Mouse (Mus musculus) adrenal gland, adult 18-20 months (tissue): ENCODE data around the gene Milr1. TPM values are rescaled to one million over a fixed set of nuclear protein-coding genes. Genes with fewer than 3 reads are reported as not detected.
"Not testable (repeated sequence)": the region's sequence is repeated elsewhere in the genome, so short reads cannot be mapped to it uniquely, and the experiment has no call there.

Experiments
- DNase-seq, 2 experiments: peaks; one replicate each; pipeline ENCODE4 v3.0.0; 2021 to 2022; ENCODE audit warnings: low spot score in 2 of 2
- long read RNA-seq, 2 experiments: library from polyadenylated mRNA; stranded (forward); transcript quantifications; one replicate each; pipeline ENCODE4 v2.0.0; 2021
- total RNA-seq, 2 experiments: library from RNA; stranded (reverse); gene quantifications; 1 replicate in 1 of 2; 2 replicates in 1 of 2; pipeline ENCODE4 v1.2.3; 2021

Milr1 gene
- 1 to 10 TPM in 1 of 2 experiments, under 1 TPM in 1; 0.83 to 1.2 TPM for total RNA-seq
- long read RNA-seq, experiment 1 = 0 reads
- long read RNA-seq, experiment 2, partial matches to known transcripts = 0 of 2 reads
- long read RNA-seq, experiment 2, other reads (novel, unspliced or antisense) = 2 of 2 reads

DNA sequence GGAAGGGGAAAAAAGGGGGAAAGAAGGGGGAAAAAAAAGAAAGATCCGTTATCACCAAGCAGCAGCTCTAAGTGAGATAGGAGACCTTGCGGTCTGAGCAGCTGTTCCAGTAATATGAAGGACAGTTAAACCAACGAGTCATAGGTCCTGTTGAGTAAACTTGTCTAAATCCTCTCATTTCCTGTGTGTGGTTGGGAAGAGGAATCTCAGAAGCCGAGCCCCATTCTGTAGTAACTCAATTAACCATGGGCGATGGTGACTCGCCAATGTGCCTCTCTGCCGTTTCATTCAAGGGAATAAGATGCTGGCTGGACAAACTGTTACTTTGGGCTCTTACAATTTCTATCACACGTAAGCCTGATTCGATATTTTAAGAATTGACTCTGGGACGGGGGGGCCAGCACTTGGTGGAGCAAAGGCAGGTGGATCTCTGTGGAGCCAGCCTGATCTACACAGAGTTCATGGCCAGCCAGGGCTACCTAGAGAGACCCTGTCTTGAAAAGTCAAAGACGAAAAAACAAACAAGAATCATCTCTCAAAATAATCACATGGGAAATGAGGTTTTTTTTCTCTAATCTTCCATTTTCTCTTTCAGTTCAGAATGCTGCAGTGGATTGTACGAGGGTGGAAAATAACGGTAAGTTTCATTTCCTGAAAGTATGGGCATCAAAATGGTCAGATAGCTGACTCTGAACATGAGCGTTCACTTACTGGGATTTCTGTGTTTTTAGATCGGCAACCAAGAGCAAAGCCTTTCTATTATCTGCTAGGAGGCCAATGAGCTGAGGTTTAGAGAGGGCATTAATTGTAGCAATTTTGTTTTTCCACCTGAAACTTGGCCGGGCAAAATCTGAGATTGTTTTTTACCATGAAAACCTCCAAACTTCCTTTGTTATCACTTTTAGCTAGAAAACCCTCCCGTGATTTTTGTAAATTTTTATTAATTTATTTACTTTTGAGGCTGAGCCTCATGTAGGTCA, at the start of gene Milr1:
TSS of gene Milr1 (plus strand) at position 188 of the 980 bp plus-strand sequence.
- no peak for DNase-seq

DNA sequence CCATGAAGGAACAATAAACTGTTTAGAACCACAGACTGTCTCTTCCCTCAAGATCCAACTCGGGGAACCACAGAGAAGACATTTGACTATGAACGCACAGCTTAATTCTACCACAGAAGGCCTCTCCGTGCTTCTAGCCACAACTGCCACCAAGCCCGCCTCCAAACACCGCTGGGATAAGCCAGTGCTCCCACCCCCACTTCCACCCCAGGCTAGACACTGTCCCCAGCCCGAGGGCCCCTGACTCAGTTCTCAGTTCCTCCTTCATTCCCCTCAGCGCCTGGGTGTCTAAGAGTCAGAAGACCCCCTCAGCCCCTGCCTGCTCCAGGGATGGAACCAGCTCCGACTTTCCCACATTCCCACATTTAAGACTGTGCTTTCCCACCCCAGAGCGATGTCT, 49.4 kb upstream of the Milr1 start:
- DNase-seq = no peak

DNA sequence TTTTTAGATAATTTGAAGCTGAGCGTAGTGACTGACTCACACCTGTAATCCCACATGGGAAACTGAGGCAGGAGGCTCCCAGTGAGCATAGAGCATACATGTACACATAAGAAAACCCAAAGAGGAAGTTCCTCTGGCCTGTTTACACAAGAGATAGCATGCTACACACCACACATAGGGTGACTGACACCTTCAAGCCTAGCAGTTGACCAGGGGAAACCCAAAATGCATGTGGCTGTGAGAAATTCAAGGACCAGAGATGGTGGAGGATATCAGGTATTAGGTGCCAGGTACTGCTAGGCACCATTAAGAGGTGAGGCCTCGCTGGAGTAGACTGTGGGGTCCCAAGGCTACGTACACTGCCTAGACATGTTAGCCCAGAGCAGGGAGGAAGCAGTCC, 48.4 kb upstream of the Milr1 start:
- no peak for DNase-seq

- no peak for DNase-seq
Observed at GRCm38 (mm10) chr11:106703931-106704330, 47.1 kb upstream of the Milr1 start.

GRCm38 (mm10) chr11:106704399-106705111, 46.5 kb upstream of the Milr1 start:
- DNase-seq = no peak

DNA sequence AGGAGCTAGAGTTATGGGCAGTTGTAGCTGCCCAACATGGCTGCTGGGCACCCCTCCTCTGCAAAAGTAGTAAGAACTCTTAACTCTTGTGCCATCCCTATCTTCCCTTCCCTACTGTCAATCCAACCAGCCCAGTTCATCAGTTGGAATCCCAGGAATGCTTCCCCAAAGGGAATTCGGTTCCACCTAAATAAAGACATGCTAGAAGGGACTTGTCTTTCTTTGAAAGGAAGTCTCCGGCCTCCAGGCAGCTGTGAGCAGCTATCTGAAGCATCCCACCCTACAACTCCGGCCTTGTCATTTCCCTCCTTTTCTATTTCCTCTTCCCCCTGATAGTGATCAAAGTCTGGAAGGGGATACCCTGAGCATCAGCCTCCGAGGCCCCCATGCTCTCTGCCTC, 44.8 kb upstream of the Milr1 start:
- DNase-seq = no peak

GRCm38 (mm10) chr11:106707085-106707484, 43.9 kb upstream of the Milr1 start:
- no peak for DNase-seq

GRCm38 (mm10) chr11:106707866-106708265, 43.2 kb upstream of the Milr1 start:
- DNase-seq = peak in 1 of 2 experiments; percentile 26

- DNase-seq = no peak
Observed at GRCm38 (mm10) chr11:106709227-106709985, 41.6 kb upstream of the Milr1 start.

GRCm38 (mm10) chr11:106710789-106711188, 40.2 kb upstream of the Milr1 start:
- no peak for DNase-seq

- no peak for DNase-seq
Observed at GRCm38 (mm10) chr11:106715066-106715465, 36.0 kb upstream of the Milr1 start.

DNA sequence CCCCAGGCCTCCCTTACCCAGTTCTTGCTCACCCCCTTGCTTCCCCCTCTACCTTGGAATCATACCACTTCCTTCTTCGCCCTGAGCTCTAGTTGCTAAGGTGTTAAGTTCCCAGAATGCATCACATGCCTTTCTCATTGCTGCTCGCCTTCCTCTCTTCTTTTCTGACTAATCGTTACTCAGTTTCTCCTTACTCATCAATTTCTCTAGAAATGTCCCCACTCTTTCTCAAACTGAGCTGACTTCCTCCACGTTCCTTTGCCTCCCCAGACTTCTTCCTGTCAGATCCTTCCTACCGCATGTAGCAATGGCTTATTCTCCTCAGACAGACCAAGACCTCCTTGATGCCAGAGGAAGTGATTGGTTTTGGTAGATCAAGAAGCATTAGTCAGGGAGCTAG, 34.5 kb upstream of the Milr1 start:
- no peak for DNase-seq

DNA sequence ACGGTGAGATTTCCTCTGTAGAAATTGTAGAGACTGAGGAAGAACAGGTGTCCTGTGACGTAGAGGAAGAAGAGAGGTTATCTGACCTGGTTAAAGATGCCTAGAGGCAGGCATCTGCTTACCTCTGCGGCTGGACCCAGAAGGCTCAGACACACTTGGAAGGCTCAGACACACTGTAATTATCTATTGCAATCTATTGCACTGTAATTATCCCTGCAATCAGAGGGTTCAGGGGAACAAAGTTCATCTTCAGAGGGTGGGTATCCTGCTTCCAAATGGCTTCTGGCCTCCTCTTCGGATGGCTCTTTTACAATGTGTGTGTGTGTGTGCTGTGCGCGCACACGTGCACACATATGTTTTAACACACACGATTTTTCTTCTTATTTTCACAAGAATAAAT, 30.6 kb upstream of the Milr1 start:
- no peak for DNase-seq

DNA sequence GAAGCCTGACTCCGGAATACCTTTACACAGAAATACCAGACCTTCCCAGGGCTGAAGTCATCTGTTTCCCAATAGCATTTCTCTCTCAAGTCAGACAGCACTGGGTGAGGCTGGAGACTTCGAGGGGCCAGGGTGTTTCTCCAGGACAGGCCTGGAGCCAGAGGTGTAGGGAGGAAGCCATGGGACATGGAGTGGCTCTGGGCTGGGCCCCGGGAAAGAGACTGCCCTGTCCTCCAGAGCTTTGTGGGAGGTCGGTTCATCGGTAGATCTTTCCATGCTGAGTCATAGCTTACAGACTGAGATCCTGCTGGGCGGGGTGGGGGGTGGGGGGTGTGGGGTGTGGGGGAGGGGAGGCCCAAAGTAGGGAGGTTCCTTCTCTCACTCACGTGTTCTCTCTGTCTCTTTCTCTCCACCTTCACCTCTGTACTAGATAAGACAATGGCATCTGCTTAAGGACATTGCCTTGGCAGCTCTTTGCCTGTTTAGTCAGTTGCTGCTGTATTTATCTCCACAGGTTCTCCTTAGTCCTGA, 28.1 kb upstream of the Milr1 start:
- DNase-seq = peak; percentile 39 to 40

- no peak for DNase-seq
Observed at GRCm38 (mm10) chr11:106723611-106724125, 27.4 kb upstream of the Milr1 start.

DNA sequence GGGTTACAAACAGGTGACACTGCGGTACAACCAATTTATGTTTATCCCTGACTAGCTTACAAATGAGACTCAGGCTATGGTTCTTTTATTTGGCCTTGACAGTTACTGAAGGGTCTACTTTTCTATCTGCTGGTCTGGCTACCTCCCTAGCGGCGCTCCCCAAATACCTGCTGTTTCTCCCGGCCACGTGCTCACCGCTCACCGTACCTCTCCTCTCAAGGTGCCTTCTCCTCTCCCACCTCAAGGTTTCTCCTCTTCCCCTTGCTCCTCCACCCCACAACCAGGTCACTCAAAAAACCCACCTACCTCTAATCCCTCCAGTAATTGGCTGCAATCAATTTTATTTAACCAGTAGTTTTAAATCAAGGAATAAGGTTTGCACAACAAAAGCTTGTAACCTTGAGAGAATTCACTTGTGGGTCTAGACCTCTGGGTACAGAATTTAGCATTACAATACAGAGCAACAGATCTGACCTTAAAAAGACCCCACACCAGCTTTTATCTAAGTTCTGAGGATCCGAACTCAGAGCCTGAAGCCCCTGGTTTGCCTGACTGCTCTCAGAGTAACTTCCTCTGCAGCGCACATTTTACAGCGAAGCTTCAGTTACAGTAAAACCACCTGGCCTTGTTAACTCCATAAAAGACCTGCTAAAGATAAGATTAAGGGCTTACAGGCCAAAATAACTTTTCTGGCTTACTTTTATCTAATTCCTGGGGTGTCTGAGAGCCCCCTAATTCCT, 26.7 kb upstream of the Milr1 start:
- no peak for DNase-seq

DNA sequence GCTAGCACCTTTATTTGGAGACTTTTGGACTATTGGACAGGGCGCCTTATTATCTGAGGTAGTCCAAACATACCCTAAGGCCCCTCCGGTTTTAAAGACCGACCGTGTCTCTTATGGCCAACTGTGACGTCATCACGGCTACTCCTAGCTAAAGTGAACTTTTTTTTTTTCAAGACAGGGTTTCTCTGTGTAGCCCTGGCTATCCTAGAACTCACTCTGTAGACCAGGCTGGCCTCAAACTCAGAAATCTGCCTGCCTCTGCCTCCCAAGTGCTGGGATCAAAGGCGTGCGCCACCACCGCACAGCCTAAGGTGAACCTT, 26.1 kb upstream of the Milr1 start:
- DNase-seq = not testable (repeated sequence)

- no peak for DNase-seq
Observed at GRCm38 (mm10) chr11:106727967-106728366, 23.1 kb upstream of the Milr1 start.

DNA sequence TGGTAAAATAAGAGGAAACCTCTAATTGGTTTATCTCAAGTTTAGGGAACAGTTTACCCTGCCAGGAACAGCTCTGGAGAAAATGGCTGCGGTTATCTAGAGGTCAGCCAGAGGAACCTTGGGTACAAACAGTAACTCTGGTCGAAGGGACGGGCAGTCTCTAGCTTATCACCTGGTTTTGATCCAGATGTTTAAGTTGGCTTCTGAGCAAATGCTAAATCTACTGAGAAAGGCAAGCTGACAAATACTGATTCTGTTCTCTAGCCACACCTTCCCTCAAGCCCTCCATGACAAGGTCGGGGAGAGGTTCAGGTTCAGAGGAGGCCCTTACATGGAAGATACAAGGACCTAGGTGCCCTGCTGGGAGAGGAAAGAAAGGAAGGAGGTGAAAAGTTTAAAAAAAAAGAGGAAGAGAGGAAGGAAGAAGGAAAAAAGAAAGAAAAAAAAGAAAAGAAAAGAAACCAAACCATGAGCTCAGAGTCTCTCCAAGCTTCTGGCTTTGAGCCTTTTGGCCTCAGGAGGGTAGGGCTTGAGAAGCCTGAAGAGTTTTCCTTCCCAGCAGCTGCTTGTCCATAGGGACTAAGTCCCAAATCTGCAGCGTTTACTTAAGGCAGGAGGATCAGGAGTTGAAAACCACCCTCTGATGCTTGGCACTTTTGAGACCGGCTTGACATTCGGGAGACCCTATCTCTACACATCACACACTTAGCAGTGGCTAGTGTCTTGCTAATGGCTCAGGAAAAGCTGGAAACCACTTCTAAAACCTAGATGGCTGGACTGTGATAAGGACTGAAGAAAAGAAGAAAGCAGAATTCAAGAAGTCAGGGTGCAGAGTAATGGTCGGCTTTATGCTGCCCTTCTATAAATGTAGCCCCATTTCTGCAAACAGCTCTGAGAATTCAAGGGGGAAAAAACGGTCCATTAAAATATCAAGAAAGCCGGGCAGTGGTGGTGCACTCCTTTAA, 22.3 kb upstream of the Milr1 start:
- DNase-seq = no peak
